Mouse (Mus musculus) hindbrain, embryonic 14.5 days (tissue): ENCODE results near the gene Atf6. TPM values are rescaled to one million over a fixed set of nuclear protein-coding genes. Genes with fewer than 3 reads are reported as not detected.

Source experiments
- ATAC-seq: fragments of 200-750 bp; cut with Nextera tagmentation; 2 replicates; pipeline ENCODE4 v1.8.0; 2017; ENCODE audit warnings: moderate number of reproducible peaks, mild to moderate bottlenecking, moderate TSS enrichment, moderate library complexity; ENCODE audit not compliant: low FRiP score
- DNase-seq: peaks from one replicate; pipeline ENCODE4 v3.0.0-alpha.2; 2015; ENCODE audit warnings: low spot score
- H3K27ac ChIP-seq: fragments of 300-500 bp; sonication (generic); 2 replicates; pipeline ENCODE4 v1.5.1; 2014; ENCODE audit warnings: mild to moderate bottlenecking, moderate library complexity
- H3K27me3 ChIP-seq: fragments of 300-500 bp; sonication (generic); 2 replicates; pipeline ENCODE4 v1.6.1; 2014; ENCODE audit warnings: mild to moderate bottlenecking, low read length, mixed read lengths; ENCODE audit not compliant: control insufficient read depth, insufficient read depth
- H3K36me3 ChIP-seq: fragments of 300-500 bp; sonication (generic); replicated peaks from 2 replicates; pipeline ENCODE4 v1.6.1; 2014; ENCODE audit not compliant: control insufficient read depth, insufficient read depth
- H3K4me1 ChIP-seq: fragments of 300-500 bp; sonication (generic); replicated peaks from 2 replicates; pipeline ENCODE4 v1.6.1; 2014; ENCODE audit warnings: antibody characterized with exemption, low read length, mixed read lengths; ENCODE audit not compliant: control insufficient read depth, insufficient read depth
- H3K4me2 ChIP-seq: fragments of 300-500 bp; sonication (generic); replicated peaks from 2 replicates; pipeline ENCODE4 v1.6.1; 2014; ENCODE audit warnings: mild to moderate bottlenecking, moderate library complexity
- H3K4me3 ChIP-seq: fragments of 300-500 bp; sonication (generic); replicated peaks from 2 replicates; pipeline ENCODE4 v1.5.1; 2014; ENCODE audit warnings: mild to moderate bottlenecking, low read length
- H3K9ac ChIP-seq: fragments of 300-500 bp; sonication (generic); 2 replicates; pipeline ENCODE4 v1.6.1; 2014
- H3K9me3 ChIP-seq: fragments of 300-500 bp; sonication (generic); 2 replicates; pipeline ENCODE4 v1.6.1; 2016; ENCODE audit warnings: low read length; ENCODE audit not compliant: control insufficient read depth
- WGBS: fragments of 180-500 bp; shearing (Covaris S2); extraction: QIAGEN DNeasy Blood & Tissue Kit; methylation state at CpG from one replicate; pipeline ENCODE4 v1.1.7; 2014; 5-methylcytosine and 5-hydroxymethylcytosine counted together
- polyA plus RNA-seq: library from polyadenylated mRNA; unstranded; fragments of >200 nt; fragmentation: Nextera tagmentation; extraction: Ambion mirVana; gene quantifications from 2 replicates; pipeline ENCODE4 v1.2.1, GENCODE M21; 2014

Atf6 gene
- polyA plus RNA-seq, 1 experiment from 2014 or later: 9.9 TPM

DNA sequence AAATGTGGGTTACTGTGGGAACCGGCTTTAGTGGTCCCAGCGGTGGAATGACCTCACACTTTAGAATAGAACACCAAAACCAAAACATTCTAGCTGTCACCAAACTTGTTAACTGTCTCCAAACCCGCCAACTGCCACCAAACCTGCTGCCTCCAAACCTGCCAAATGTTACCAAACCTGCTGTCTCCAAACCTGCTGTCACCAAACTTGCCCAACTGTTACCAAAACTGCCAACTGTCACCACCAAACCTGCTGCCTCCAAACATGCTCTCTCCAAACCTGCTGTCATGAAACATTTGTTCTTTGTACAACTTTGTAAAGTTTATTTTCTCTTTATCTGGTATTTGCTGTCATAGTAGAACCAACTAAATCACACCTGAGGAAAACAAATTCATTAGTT, 132.7 kb downstream of the Atf6 start:
- no peaks in the 10 kb centered on the region for H3K36me3 ChIP-seq
- H3K27ac ChIP-seq: no peak overlapping the region
- H3K4me2 ChIP-seq: no peak overlapping the region
- no peaks in the 10 kb centered on the region for H3K27me3 ChIP-seq
- whole genome bisulfite sequencing: 90% methylated on average over 3 of the region's 3 CpGs
- no peak overlapping the region for H3K4me3 ChIP-seq
- ATAC-seq (no peak), DNase-seq (no peak)
- H3K9me3 ChIP-seq: no peaks in the 10 kb centered on the region
- no peak overlapping the region for H3K9ac ChIP-seq
- no peaks in the 10 kb centered on the region for H3K4me1 ChIP-seq

DNA sequence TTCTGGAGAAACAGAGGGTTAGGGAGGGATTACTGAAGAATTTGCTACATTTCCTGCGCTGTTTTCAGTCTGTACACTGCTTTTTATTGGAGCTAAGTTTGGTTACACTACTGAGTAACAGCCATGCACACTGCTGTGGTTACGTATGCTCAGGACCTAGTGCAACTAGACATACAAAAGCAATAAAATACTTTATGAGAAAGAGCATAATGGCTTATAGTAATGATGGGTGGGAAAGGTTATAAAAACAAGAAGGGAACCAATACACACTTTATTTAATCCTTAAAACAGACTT, 135.0 kb downstream of the Atf6 start:
- no peaks in the 10 kb centered on the region for H3K27me3 ChIP-seq
- H3K27ac ChIP-seq: no peak overlapping the region
- no peaks in the 10 kb centered on the region for H3K4me1 ChIP-seq
- ATAC-seq (no peak), DNase-seq (no peak)
- H3K4me3 ChIP-seq: no peak overlapping the region
- 96% methylated on average over 2 of the region's 2 CpGs for WGBS
- H3K4me2 ChIP-seq: no peak overlapping the region
- no peaks in the 10 kb centered on the region for H3K9me3 ChIP-seq
- no peak overlapping the region for H3K9ac ChIP-seq
- no peaks in the 10 kb centered on the region for H3K36me3 ChIP-seq

DNA sequence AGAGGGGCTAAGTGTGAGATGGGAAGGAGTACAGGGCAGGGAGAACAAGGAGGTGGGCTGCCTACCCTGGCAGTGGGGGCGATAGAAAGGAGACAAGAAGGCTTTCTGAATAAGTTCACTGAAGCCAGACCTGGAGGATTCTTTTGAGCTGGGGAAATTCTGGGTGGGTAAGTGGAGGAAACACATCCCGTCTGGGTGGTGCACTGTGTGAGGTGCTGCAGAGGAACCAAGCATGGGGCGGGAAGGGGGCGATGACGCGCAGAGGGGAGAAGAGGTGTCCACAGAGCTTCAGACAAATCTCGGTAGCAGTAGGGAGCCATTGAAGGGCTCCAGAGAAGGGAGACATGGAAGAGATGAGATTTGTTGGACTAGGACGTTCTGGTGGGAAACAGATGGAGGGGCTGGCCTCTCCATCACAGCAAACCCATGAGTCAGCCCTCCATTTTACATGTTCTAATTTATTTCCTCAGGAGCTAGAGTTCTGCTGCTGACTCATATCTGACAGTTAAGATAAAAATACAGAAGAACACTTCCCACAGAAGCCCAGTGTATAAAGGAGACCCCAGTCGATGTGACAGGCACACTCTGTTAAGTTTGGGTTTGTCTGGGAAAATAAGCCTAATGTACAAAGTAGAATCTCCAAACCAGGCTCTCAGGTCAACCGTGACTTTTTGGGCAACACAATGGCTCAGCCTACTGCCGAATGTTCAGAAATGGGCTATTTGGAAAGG, 135.5 kb downstream of the Atf6 start:
- Histone ChIP-seq H3K4me1 (no peaks in the 10 kb centered on the region), H3K4me2 (no peak overlapping the region), H3K4me3 (no peak overlapping the region), H3K9me3 (no peaks in the 10 kb centered on the region), H3K27me3 (no peaks in the 10 kb centered on the region), H3K9ac (no peak overlapping the region), H3K27ac (no peak overlapping the region), H3K36me3 (no peaks in the 10 kb centered on the region)
- 90% methylated on average over 11 of the region's 11 CpGs for WGBS
- ATAC-seq (no peak), DNase-seq (no peak)

DNA sequence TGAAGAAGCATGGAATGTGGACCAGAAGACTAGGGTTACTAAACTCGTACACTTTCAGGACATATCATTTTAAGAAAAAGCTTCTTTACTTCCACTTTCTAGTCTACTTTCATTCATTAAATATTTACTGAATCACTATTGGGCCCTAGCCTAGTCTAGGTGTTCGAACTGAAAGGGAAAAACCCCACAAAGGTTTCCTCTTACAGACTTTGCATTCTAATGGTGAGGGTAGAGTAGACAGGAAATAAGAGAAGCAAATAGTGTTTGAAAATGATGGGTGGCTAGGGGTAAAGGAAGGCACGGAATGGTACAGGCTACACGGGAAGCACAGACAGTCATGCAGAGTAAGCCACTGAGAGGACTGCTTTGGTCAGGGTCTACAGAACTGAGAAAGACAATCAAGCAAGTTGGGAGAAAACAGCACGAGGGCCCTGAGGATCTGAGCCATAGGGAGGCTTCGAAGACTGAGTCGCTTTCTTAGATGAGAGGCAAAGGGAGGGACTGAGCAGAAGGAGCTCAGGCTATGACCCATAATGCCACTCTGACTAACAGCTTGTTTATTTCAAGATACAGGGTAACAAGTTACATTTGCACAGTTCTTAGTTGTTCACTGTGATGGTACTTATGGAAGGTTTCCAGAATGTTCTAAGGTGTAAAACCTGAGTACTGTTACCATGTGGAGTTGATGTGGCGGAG, 138.2 kb downstream of the Atf6 start:
- no peak overlapping the region for H3K4me3 ChIP-seq
- H3K36me3 ChIP-seq: no peaks in the 10 kb centered on the region
- H3K4me1 ChIP-seq: no peaks in the 10 kb centered on the region
- H3K4me2 ChIP-seq: no peak overlapping the region
- H3K27ac ChIP-seq: no peak overlapping the region
- no peak overlapping the region for H3K9ac ChIP-seq
- H3K9me3 ChIP-seq: no peaks in the 10 kb centered on the region
- 93% methylated on average over 8 of the region's 8 CpGs for WGBS
- no peaks in the 10 kb centered on the region for H3K27me3 ChIP-seq
- ATAC-seq (no peak), DNase-seq (no peak)

DNA sequence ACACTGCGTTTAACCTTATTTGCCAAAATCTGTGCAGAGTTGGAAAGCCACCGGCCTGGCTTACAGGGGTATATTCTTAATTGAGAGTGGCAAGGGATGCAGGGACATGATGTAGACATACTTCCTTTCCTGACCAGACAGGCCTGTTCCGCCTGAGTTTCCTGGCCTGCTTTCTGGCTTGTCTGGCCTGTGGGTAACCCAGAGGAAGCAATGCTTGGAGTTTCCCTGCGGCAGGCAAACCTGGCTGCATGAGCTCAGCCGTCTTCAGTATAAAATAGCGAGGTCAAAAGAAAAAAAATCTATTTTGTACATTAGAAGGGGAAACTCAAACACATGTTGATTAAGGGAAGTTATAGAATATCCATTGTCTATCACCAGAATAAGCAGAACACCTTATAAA, 139.0 kb downstream of the Atf6 start:
- no peak overlapping the region for H3K4me3 ChIP-seq
- H3K9me3 ChIP-seq: no peaks in the 10 kb centered on the region
- 0 out of 2 replicates have a peak overlapping the region, but pooled peaks have one; percentile 5 for H3K27ac ChIP-seq
- no peaks in the 10 kb centered on the region for H3K4me1 ChIP-seq
- H3K4me2 ChIP-seq: no peak overlapping the region
- DNase-seq: no peak
- ATAC-seq: no peak
- no peaks in the 10 kb centered on the region for H3K27me3 ChIP-seq
- 77% methylated on average over 6 of the region's 6 CpGs for WGBS
- H3K36me3 ChIP-seq: no peaks in the 10 kb centered on the region
- no peak overlapping the region for H3K9ac ChIP-seq

DNA sequence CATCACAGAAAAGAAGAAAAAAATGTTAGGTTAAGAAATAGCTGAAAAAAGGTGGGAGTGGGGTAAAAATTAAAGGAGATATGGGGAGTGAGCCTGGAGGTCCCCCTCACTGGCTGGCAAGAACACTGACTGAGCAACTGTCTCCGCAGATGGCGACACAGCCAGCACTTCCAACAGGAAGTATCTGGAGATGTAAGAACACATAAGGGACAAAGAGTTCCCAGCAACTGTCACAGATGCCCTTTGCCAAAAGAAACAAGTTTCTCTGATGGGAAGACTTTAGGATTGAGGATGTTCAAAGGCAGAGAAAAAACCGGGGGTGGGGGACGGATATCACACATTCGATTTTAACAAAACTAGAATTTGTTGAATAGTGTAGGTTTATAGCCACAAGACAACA, 146.0 kb downstream of the Atf6 start:
- Histone ChIP-seq H3K36me3 (no peaks in the 10 kb centered on the region), H3K4me1 (no peaks in the 10 kb centered on the region), H3K4me2 (no peak overlapping the region), H3K4me3 (no peak overlapping the region), H3K27me3 (no peaks in the 10 kb centered on the region), H3K9ac (no peak overlapping the region), H3K9me3 (no peaks in the 10 kb centered on the region), H3K27ac (no peak overlapping the region)
- ATAC-seq (no peak), DNase-seq (no peak)
- 89% methylated on average over 5 of the region's 5 CpGs for WGBS

DNA sequence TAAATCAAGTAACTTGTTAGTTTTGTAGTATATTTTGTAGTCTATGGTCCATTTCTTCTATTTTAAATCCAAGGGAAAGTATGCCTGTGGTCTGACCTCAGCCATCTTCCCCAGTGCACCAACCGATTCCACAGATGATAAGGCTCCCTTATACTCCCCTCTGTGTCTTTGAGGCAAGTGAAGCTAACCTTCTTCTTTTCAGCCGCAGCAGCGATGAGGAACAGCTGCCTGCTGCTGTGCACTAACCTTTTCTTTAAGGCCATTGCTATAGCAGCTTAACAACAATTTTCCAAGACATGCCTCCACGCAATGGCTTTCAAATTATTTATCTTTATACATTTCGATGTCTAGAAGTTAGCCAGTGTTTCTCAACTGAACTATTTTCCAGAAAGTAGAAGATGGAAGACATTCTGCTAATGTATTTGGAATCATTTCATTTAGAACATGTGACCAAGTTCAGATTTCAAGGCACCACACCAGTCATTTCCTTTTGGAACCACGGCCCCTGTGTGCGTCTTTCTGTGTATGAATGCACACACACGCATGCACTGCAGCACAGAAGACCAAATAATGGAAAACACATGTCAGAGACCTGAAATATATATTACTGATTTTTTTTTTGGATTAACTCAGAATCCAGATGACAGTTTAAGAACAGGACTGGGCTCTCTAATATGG, 149.3 kb downstream of the Atf6 start:
- ATAC-seq: no peak

DNA sequence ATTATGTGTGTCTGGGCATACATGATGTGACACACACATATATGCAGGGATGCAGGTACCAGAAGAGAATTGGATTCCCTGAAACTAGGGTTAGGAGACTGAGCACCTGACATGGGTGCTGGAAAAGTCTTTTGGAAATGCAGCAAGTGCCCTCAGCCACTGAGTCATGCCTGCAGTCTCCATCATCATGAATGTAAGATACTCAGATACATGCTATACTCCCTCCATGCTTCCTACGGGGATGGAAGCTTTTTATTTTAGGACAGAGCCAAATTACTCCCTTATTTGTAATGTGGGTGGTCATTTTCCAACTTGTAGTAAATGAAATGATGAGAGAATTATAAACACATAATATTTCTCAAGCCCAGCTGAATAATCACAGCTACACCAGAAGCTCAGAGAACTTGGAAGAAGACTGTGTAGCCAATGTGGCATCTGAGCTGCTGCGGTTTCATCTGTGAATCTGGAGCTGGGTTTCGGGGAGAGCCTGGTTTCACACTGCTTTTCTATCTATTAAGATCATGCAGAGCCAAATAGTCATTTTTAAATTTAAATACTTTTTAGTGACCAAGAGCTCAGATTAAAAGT, 150.2 kb downstream of the Atf6 start:
- WGBS: 95% methylated on average over 3 of the region's 3 CpGs

More for the DNA sequence above, 149.3 kb downstream of the Atf6 start:
- H3K36me3 ChIP-seq: no peaks in the 10 kb centered on the region
- no peaks in the 10 kb centered on the region for H3K9me3 ChIP-seq
- no peaks in the 10 kb centered on the region for H3K4me1 ChIP-seq
- H3K27ac ChIP-seq: no peak overlapping the region
- no peak overlapping the region for H3K9ac ChIP-seq
- H3K4me3 ChIP-seq: no peak overlapping the region
- WGBS: 77% methylated on average over 8 of the region's 8 CpGs
- no peak overlapping the region for H3K4me2 ChIP-seq
- no peak for DNase-seq
- H3K27me3 ChIP-seq: no peaks in the 10 kb centered on the region

DNA sequence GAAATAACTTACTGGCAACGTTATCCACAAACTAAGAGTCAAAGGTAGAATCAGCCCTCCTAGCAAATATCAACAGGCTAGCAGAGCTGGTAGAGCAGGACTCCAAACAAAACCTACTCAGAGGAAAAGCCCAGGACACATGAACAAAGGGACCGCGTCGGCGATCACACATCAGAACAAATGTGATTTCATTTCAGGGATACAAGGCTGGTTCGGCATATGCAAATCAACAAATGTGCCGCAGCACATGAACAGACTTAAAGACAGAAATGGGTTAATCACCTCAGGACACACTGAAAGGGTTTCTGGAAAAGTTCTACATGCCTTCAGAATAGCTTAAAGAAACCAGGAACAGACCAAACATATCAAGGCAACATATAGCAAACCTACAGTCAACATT, 155.8 kb downstream of the Atf6 start:
- Histone ChIP-seq H3K36me3 (peaks cover 8% of the 10 kb centered on the region; the same call in 1 of the 2 replicates), H3K9ac (no peak overlapping the region), H3K4me2 (no peak overlapping the region), H3K27ac (no peak overlapping the region), H3K27me3 (no peaks in the 10 kb centered on the region), H3K4me3 (no peak overlapping the region), H3K4me1 (no peaks in the 10 kb centered on the region), H3K9me3 (no peaks in the 10 kb centered on the region)
- WGBS: 89% methylated on average over 7 of the region's 7 CpGs
- no peak for ATAC-seq
- DNase-seq: no peak

More for the DNA sequence above, 150.2 kb downstream of the Atf6 start:
- no peak overlapping the region for H3K4me3 ChIP-seq
- H3K36me3 ChIP-seq: no peaks in the 10 kb centered on the region
- no peak overlapping the region for H3K4me2 ChIP-seq
- no peak for DNase-seq
- H3K27me3 ChIP-seq: no peaks in the 10 kb centered on the region
- H3K9me3 ChIP-seq: no peaks in the 10 kb centered on the region
- ATAC-seq: no peak
- no peaks in the 10 kb centered on the region for H3K4me1 ChIP-seq
- no peak overlapping the region for H3K9ac ChIP-seq
- H3K27ac ChIP-seq: no peak overlapping the region
